Mouse (Mus musculus): ENCODE measurements around the gene Uhrf1bp1. TPM values are rescaled to one million over a fixed set of nuclear protein-coding genes. Genes with fewer than 3 reads are reported as not detected.
A peak's percentile ranks its signal among the peaks of the same experiment; 100 is the strongest.
"Not testable (repeated sequence)": the region's sequence is repeated elsewhere in the genome, so short reads cannot be mapped to it uniquely, and the experiment has no call there.

Gene Uhrf1bp1
- polyA plus RNA-seq, 1 experiment: 17.0 TPM

DNA sequence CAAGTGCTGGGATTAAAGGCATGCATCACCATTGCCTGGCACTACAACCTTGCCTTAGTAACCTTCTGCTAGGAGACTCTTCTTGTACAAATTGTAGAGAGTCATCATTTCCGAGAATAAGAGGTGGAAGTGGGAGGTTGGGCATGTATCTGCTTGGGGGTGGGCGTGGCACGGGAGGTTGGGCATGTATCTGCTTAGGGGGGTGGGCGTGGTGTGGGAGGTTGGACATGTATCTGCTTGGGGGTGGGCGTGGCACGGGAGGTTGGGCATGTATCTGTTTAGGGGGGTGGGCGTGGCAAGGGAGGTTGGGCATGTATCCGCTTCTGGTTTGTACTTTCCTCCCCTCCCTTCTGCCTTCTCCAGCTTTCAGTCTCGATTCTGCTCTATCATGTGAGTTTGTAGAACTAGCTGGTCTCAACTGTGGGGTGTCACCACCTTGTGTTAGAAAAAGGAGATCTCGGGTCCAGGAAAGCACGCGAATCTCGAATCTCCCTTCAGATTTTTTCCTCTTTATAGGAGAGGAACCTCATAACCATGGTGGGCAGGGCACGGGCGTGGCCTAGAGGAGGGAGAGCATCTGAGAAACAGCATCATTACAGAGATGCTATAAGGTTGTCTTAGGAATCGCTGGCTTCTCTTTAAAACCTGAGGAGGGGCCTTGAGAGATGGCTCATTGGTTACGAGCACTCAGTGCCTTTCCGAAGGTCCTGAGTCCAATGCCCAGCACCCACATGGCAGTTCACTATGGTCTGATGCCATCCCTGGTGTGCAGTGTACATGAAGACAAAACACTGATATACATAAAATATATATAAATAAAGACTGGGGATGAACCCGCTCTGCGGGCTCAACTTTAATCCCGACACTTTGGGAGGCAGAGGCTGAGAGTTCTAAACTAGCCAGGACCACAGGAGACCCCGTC, 30.0 kb upstream of the Uhrf1bp1 start:
- H3K27ac ChIP-seq (ENCODE audit: control insufficient read depth, insufficient read depth, low read depth, low read length): peak overlapping the region; percentile 7; the same call in 1 of the 2 replicates
- H3K27me3 ChIP-seq (ENCODE audit: control insufficient read depth, insufficient read depth, low read length): no peaks in the 10 kb centered on the region
- no peaks in the 10 kb centered on the region for H3K36me3 ChIP-seq (ENCODE audit: control insufficient read depth, insufficient read depth, low read length)
- peak overlapping the region; percentile 51 for H3K4me3 ChIP-seq (ENCODE audit: control insufficient read depth, low read depth, low read length)
- TF ChIP-seq POLR2A (IDR thresholded peaks at IDR 0.05; ENCODE audit: control insufficient read depth, low read depth, low read length) (no peak), CTCF (IDR thresholded peaks at IDR 0.05; ENCODE audit: control insufficient read depth, insufficient read depth, insufficient replicate concordance, low read depth, low read length) (no peak)
- peaks cover 2% of the 10 kb centered on the region for H3K4me1 ChIP-seq (ENCODE audit: control insufficient read depth, insufficient read depth, low read length)

DNA sequence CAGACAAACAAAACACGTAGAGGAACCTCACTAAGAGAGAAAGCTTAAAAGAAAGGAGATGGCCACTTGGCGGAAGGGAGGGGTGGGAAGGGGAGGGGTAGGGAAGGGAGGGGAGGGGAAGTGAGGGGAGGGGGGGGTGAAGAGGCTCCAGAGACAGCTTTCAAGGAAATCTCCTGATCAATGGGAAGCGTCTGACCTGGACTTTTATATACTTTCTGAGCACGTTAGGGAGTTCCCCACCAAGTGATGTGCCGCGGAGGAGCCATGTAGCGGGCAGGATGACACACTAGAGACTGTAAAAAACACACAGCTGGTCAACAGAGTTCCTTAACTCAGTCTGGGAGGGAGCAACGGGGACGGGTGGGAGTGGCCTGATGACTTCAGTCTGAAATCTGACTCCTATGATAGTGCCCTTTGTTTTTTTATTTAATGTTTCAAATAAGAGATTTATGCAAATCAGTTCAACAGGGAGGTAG, 29.3 kb upstream of the Uhrf1bp1 start:
- no peak for TF ChIP-seq CTCF (IDR thresholded peaks at IDR 0.05; ENCODE audit: control insufficient read depth, insufficient read depth, insufficient replicate concordance, low read depth, low read length)
- TF ChIP-seq POLR2A (IDR thresholded peaks at IDR 0.05; ENCODE audit: control insufficient read depth, low read depth, low read length): no peak
- Histone ChIP-seq H3K27me3 (ENCODE audit: control insufficient read depth, insufficient read depth, low read length) (no peaks in the 10 kb centered on the region), H3K27ac (ENCODE audit: control insufficient read depth, insufficient read depth, low read depth, low read length) (no peak overlapping the region), H3K4me3 (ENCODE audit: control insufficient read depth, low read depth, low read length) (peak overlapping the region; percentile 45), H3K36me3 (ENCODE audit: control insufficient read depth, insufficient read depth, low read length) (no peaks in the 10 kb centered on the region), H3K4me1 (ENCODE audit: control insufficient read depth, insufficient read depth, low read length) (no peaks in the 10 kb centered on the region; the same call in 1 of the 2 replicates)

DNA sequence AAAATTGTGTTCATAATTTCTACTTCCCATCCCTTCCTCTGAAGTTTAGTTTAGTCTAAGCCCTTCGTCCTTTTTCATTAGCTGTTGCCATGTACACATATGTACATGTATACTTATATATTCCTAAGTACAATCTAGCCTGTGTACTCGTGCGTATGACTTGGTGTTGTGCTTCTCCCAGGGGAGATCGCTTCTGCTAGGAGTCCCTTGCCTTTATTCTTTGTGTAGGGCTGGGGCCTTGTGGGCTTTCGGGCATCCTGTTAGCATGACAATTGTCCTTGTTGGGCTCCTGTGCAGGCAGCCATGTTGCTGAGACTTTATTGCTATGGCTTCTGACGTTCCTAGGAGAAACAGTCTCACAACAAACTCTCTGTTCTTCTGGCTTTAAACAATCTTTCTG, 28.7 kb upstream of the Uhrf1bp1 start:
- no peak overlapping the region for H3K27ac ChIP-seq (ENCODE audit: control insufficient read depth, insufficient read depth, low read depth, low read length)
- H3K4me3 ChIP-seq (ENCODE audit: control insufficient read depth, low read depth, low read length): no peak overlapping the region
- H3K36me3 ChIP-seq (ENCODE audit: control insufficient read depth, insufficient read depth, low read length): no peaks in the 10 kb centered on the region

DNA sequence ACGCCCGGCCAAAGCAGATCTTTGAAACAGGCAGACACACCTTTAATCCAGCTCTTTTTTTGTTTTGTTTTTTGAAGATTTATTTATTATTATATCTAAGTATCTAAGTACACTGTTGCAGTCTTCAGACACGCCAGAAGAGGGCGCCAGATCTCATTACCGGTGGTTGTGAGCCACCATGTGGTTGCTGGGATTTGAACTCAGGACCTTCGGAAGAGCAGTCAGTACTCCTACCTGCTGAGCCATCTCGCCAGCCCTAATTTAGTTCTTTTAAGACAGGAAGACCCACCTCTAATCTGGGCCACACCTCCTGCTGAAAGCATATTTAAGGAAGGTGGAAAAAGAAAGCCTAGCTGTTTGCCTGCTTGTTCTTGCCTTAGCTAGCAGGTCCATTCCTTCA, 25.8 kb upstream of the Uhrf1bp1 start:
- H3K4me3 ChIP-seq (ENCODE audit: control insufficient read depth, low read depth, low read length): no peak overlapping the region

More for the DNA sequence above, 28.7 kb upstream of the Uhrf1bp1 start:
- no peaks in the 10 kb centered on the region for H3K27me3 ChIP-seq (ENCODE audit: control insufficient read depth, insufficient read depth, low read length)
- H3K4me1 ChIP-seq (ENCODE audit: control insufficient read depth, insufficient read depth, low read length): no peaks in the 10 kb centered on the region; the same call in 1 of the 2 replicates
- no peak for TF ChIP-seq POLR2A (IDR thresholded peaks at IDR 0.05; ENCODE audit: control insufficient read depth, low read depth, low read length)
- no peak for TF ChIP-seq CTCF (IDR thresholded peaks at IDR 0.05; ENCODE audit: control insufficient read depth, insufficient read depth, insufficient replicate concordance, low read depth, low read length)

DNA sequence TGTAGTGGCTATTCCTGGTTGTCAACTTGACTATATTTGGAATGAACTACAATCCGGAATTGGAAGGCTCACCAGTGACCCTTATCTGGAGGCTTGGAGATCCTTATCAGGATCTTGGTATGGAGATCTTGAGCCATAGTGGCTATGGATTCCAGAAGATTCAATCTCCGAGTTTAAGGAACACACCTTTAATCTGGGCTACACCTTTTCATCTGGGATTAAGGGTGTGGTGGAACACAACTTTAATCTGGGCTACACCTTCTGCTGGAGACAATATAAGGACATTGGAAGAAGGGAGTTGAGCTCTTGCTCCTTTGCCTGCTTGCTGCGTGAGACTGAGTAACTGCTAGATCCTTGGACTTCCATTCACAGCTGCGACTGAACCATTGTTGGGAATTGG, 18.4 kb upstream of the Uhrf1bp1 start, which contains the start of gene Snrpc:
TSS of gene Snrpc (plus strand) at position 301 of the 400 bp plus-strand sequence.
- H3K36me3 ChIP-seq (ENCODE audit: control insufficient read depth, insufficient read depth, low read length); H3K4me1 ChIP-seq (ENCODE audit: control insufficient read depth, insufficient read depth, low read length); H3K4me3 ChIP-seq (ENCODE audit: control insufficient read depth, low read depth, low read length); H3K27ac ChIP-seq (ENCODE audit: control insufficient read depth, insufficient read depth, low read depth, low read length); H3K27me3 ChIP-seq (ENCODE audit: control insufficient read depth, insufficient read depth, low read length): not testable (repeated sequence)

More for the DNA sequence above, 25.8 kb upstream of the Uhrf1bp1 start:
- Histone ChIP-seq H3K4me1 (ENCODE audit: control insufficient read depth, insufficient read depth, low read length) (no peaks in the 10 kb centered on the region; the same call in 1 of the 2 replicates), H3K27me3 (ENCODE audit: control insufficient read depth, insufficient read depth, low read length) (no peaks in the 10 kb centered on the region), H3K27ac (ENCODE audit: control insufficient read depth, insufficient read depth, low read depth, low read length) (no peak overlapping the region), H3K36me3 (ENCODE audit: control insufficient read depth, insufficient read depth, low read length) (no peaks in the 10 kb centered on the region)
- TF ChIP-seq POLR2A (IDR thresholded peaks at IDR 0.05; ENCODE audit: control insufficient read depth, low read depth, low read length): no peak
- TF ChIP-seq CTCF (IDR thresholded peaks at IDR 0.05; ENCODE audit: control insufficient read depth, insufficient read depth, insufficient replicate concordance, low read depth, low read length): peak; percentile 22; the same call in 1 of the 2 replicates

DNA sequence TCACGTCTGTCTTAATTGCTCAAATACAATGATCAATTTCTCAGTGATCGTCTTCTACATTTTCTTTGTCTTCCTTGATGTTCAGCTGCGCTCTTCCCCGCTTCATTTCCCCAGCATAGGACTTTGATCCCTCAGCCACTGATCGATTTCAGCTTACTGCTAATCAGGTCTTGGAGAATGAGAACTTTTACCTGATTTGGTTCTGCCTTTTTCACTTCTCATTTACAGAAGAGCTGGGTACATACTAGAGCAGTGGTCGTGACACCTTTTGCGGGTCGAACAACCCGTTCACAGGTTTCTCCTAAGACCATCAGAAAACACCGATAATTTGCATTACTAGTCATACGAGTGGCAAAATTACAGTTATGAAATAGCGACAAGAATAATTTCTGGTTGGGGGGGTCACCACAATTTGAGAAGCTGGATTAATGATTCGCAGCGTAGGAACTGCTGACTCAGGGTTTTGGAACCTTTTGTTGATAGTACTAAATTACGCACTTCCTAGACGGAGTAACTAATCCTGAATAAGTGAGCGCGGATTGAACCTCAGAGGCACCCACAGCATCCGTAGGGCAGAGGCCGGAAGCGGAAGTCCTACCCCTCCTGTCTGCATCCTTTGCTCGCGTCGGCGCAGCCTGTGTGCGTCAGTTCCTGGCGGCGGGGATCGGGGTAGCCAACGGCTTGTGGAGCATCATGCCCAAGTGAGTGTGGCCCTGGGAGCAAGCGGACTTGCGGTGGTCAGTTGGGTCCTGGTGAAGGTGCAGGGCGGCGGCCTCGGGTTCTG, 16.6 kb upstream of the Uhrf1bp1 start:
- H3K27me3 ChIP-seq (ENCODE audit: control insufficient read depth, insufficient read depth, low read length): no peaks in the 10 kb centered on the region
- no peaks in the 10 kb centered on the region for H3K4me1 ChIP-seq (ENCODE audit: control insufficient read depth, insufficient read depth, low read length)
- peak overlapping the region; percentile 92 for H3K4me3 ChIP-seq (ENCODE audit: control insufficient read depth, low read depth, low read length)
- H3K27ac ChIP-seq (ENCODE audit: control insufficient read depth, insufficient read depth, low read depth, low read length): peak overlapping the region; percentile 84
- TF ChIP-seq CTCF (IDR thresholded peaks at IDR 0.05; ENCODE audit: control insufficient read depth, insufficient read depth, insufficient replicate concordance, low read depth, low read length): no peak
- peak; percentile 95 for TF ChIP-seq POLR2A (IDR thresholded peaks at IDR 0.05; ENCODE audit: control insufficient read depth, low read depth, low read length)
- no peaks in the 10 kb centered on the region; the same call in 1 of the 2 replicates for H3K36me3 ChIP-seq (ENCODE audit: control insufficient read depth, insufficient read depth, low read length)

DNA sequence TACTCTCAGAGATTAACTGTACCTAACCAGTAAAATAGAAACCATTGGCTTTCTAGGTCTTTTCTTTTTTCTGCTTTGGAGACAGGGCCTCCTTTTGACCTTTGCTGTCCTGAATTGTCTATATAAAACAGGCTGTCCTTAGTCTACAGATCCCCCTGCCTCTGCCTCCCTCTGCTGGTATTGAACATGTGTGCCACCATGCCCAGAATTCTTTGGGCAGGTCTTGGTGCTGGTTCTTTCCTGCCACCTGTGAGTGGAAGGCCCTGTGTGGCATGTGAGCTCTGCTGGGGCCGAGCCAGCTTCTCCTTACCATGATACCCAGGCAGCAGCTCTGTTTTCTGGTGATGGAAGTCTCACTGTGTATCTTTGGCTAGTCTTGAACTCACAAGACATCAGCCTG, 7.9 kb upstream of the Uhrf1bp1 start:
- Histone ChIP-seq H3K4me3 (ENCODE audit: control insufficient read depth, low read depth, low read length) (no peak overlapping the region), H3K4me1 (ENCODE audit: control insufficient read depth, insufficient read depth, low read length) (no peaks in the 10 kb centered on the region), H3K27me3 (ENCODE audit: control insufficient read depth, insufficient read depth, low read length) (no peaks in the 10 kb centered on the region), H3K36me3 (ENCODE audit: control insufficient read depth, insufficient read depth, low read length) (peaks cover 4% of the 10 kb centered on the region), H3K27ac (ENCODE audit: control insufficient read depth, insufficient read depth, low read depth, low read length) (no peak overlapping the region)
- TF ChIP-seq CTCF (IDR thresholded peaks at IDR 0.05; ENCODE audit: control insufficient read depth, insufficient read depth, insufficient replicate concordance, low read depth, low read length) (no peak), POLR2A (IDR thresholded peaks at IDR 0.05; ENCODE audit: control insufficient read depth, low read depth, low read length) (no peak)

All from testis, adult 2 months (tissue).